Mouse (Mus musculus) gastrocnemius, postnatal 14 days (tissue): Measurements from ENCODE around the gene Gucy2e. TPM values are rescaled to one million over a fixed set of nuclear protein-coding genes. Genes with fewer than 3 reads are reported as not detected.
A peak's percentile ranks its signal among the peaks of the same experiment; 100 is the strongest.

ENCODE experiments used
- DNase-seq: peaks from one replicate; pipeline ENCODE4 v3.0.0; 2021; ENCODE audit warnings: mixed read lengths
- intact Hi-C: fragments of 180-260 bp; cut with DNase I; formaldehyde crosslinking; loops from one replicate; pipeline ENCODE4 v1.15.1; 2025; ENCODE audit warnings: low total_unique reads
- total RNA-seq, 2 experiments: library from RNA; stranded (reverse); gene quantifications; 2 replicates each; pipeline ENCODE4 v1.2.3; 2021

Gucy2e gene
- total RNA-seq, 2 experiments from 2014 or later, result not detected

- intact Hi-C loops, result no loop called here
- no peak for DNase-seq
These were observed 51.8 kb downstream of the Gucy2e start for GRCm38 (mm10) chr11:69185031-69185430.

DNA sequence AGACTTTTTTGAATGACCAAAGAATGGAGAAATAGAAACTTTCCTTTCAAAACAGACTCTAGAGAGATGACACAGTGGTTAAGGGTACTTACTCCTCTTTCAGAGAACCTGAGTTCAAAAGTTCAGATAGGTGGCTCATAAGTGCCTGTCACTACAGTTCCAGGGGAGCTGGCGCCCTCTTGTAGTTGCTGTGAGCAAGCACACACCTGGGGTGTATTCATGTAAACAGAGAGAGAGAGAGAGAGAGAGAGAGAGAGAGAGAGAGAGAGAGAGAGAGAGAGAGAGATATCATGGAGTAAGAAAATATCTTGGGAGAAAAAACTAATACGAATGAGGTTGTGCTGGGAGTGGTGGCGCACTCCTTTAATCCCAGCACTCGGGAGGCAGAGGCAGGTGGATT, 56.7 kb downstream of the Gucy2e start:
- DNase-seq, result no peak
- intact Hi-C loops, result no loop called here

GRCm38 (mm10) chr11:69179512-69179911, 57.3 kb downstream of the Gucy2e start:
- intact Hi-C loops, result no loop called here
- no peak for DNase-seq

GRCm38 (mm10) chr11:69178525-69178924, 58.3 kb downstream of the Gucy2e start:
- DNase-seq, result no peak
- intact Hi-C loops, result no loop called here

DNA sequence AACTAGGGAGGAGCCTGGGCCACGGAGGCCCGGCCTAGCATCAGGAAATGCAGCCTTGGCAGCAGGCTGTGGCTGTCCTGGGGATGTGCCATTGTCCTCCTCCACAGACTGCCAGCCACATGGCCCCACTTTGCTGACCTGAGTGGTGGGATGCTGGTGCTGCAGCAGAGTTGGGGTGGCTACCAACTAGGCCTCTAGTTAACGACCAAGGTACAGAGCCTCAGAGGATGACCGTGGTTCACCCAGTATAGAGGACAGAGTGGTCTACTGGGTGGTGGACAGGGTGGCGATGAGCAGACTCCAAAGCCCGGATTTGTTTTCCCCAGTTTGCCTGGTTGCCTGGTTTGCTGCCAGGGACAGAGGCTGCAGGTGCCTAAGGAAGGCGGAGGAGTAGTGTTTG, 62.1 kb downstream of the Gucy2e start:
- DNase-seq, result no peak
- intact Hi-C loops, result no loop called here

- intact Hi-C loops, result no loop called here
- DNase-seq, result no peak
These were observed 64.2 kb downstream of the Gucy2e start for GRCm38 (mm10) chr11:69172606-69173005.

DNA sequence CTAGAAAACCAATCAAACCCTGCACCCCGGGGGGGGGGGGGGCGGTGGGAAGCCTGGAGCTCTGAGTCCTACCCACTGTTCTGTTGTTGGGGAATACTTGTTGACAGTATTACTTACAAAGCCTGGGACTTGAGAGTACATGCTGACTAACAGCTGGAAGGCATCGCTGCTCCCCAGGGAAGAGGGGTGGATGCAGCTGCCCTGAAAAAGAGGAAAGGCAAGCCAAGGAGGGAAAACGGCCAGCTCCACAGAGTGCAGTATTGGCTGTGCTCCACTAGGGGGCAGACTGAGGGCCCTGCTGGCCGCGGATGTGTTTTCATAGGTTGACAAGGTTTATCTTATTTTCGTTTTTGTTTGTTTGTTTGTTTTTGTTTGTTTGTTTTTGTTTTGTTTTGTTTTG, 65.2 kb downstream of the Gucy2e start:
- intact Hi-C loops, result no loop called here

GRCm38 (mm10) chr11:69169313-69169712, 67.5 kb downstream of the Gucy2e start:
- intact Hi-C loops, result no loop called here
- DNase-seq, result no peak

More for the DNA sequence above, 65.2 kb downstream of the Gucy2e start:
- DNase-seq, result peak; percentile 92

Other genes starting within 250 kb of the Gucy2e start
- 1 to 10 TPM; 5.6 to 7.3 TPM for gene Pfas, start 228.6 kb downstream of the Gucy2e start, total RNA-seq
- 1 to 10 TPM; 7.5 to 8.1 TPM for gene Ctc1, start 221.1 kb downstream of the Gucy2e start, total RNA-seq
- gene Aurkb, start 191.4 kb downstream of the Gucy2e start, total RNA-seq, result 1 to 10 TPM; 4.2 to 4.4 TPM
- 10 to 100 TPM; 13.5 to 14.3 TPM for gene Borcs6, start 177.3 kb downstream of the Gucy2e start, total RNA-seq
- gene Tmem107, start 166.2 kb downstream of the Gucy2e start, total RNA-seq, result 1 to 10 TPM; 2.9 to 4.7 TPM
- gene Vamp2, start 148.5 kb downstream of the Gucy2e start, total RNA-seq, result 10 to 100 TPM; 37.9 to 39.7 TPM
- gene Per1, start 141.8 kb downstream of the Gucy2e start, total RNA-seq, result 10 to 100 TPM; 22.1 to 77.5 TPM
- gene Hes7, start 116.6 kb downstream of the Gucy2e start, total RNA-seq, result under 1 TPM in 1 of 2 experiments, not detected in 1; 0.10 TPM
- under 1 TPM in 1 of 2 experiments, not detected in 1; 0.18 TPM for gene 9130213A22Rik, start 114.4 kb downstream of the Gucy2e start, total RNA-seq
- gene Aloxe3, start 111.1 kb downstream of the Gucy2e start, total RNA-seq, result not detected
- not detected for gene Alox12b, start 80.0 kb downstream of the Gucy2e start, total RNA-seq
- not detected for gene Alox8, start 39.2 kb downstream of the Gucy2e start, total RNA-seq
- gene Cntrob, start 86.7 kb upstream of the Gucy2e start, total RNA-seq, result 1 to 10 TPM; 2.5 to 3.2 TPM
- gene Trappc1, start 86.9 kb upstream of the Gucy2e start, total RNA-seq, result 10 to 100 TPM; 52.3 to 54.1 TPM
- under 1 TPM; 0.18 to 0.24 TPM for gene Kcnab3, start 89.2 kb upstream of the Gucy2e start, total RNA-seq
- under 1 TPM; 0.35 to 0.68 TPM for gene Rnf227, start 103.4 kb upstream of the Gucy2e start, total RNA-seq
- gene Chd3, start 132.4 kb upstream of the Gucy2e start, total RNA-seq, result 10 to 100 TPM; 25.5 to 28.7 TPM
- gene Naa38, start 158.5 kb upstream of the Gucy2e start, total RNA-seq, result 10 to 100 TPM; 79.5 to 87.9 TPM
- gene Cyb5d1, start 158.6 kb upstream of the Gucy2e start, total RNA-seq, result 10 to 100 TPM; 19.0 to 20.7 TPM
- 10 to 100 TPM; 12.8 to 15.2 TPM for gene Tmem88, start 161.2 kb upstream of the Gucy2e start, total RNA-seq
- gene Kdm6b, start 176.6 kb upstream of the Gucy2e start, total RNA-seq, result 10 to 100 TPM; 30.3 to 31.4 TPM